Mouse (Mus musculus) CH12.LX (cell line): ENCODE results near the gene Myt1l. TPM values are rescaled to one million over a fixed set of nuclear protein-coding genes. Genes with fewer than 3 reads are reported as not detected.
A peak's percentile ranks its signal among the peaks of the same experiment; 100 is the strongest.

ENCODE experiments used
- DNase-seq: peaks from one replicate; pipeline ENCODE4 v3.0.0-alpha.2; 2013; ENCODE audit errors: extremely low read depth
- H3K27ac ChIP-seq: 2 replicates; pipeline ENCODE4 v1.5.1; 2012; ENCODE audit warnings: low read depth, mild to moderate bottlenecking, control low read depth, moderate library complexity; ENCODE audit not compliant: insufficient read depth
- H3K27me3 ChIP-seq: replicated peaks from 2 replicates; pipeline ENCODE3; 2012; ENCODE audit warnings: inconsistent platforms
- H3K36me3 ChIP-seq, 2 experiments: replicated peaks in 1 of 2; 2 replicates each; pipeline versions ENCODE3 to v1.6.1; 2012; ENCODE audit warnings: inconsistent platforms in 1 of 2, low read length in 1 of 2, mild to moderate bottlenecking in 1 of 2, mixed read lengths in 1 of 2, moderate library complexity in 1 of 2; ENCODE audit not compliant: control insufficient read depth in 1 of 2, insufficient read depth in 1 of 2
- H3K4me1 ChIP-seq, 2 experiments: 2 replicates each; pipeline ENCODE4 v1.6.1; 2012; ENCODE audit warnings: inconsistent platforms in 1 of 2, moderate library complexity in 1 of 2; ENCODE audit not compliant: insufficient read depth in 2 of 2, control insufficient read depth in 1 of 2
- H3K4me2 ChIP-seq: 2 replicates; pipeline ENCODE4 v1.6.1; 2012; ENCODE audit warnings: low read depth, mild to moderate bottlenecking, control low read depth; ENCODE audit not compliant: poor library complexity, insufficient read depth, severe bottlenecking
- H3K4me3 ChIP-seq, 3 experiments: fragments of 150-350 bp in 1 of 3; sonication (generic) in 1 of 3; replicated peaks in 1 of 3; 2 replicates each; pipeline versions ENCODE3 to v1.5.1; 2011 to 2012; ENCODE audit warnings: low read depth in 2 of 3, low read length in 2 of 3, mild to moderate bottlenecking in 2 of 3, moderate library complexity in 2 of 3, control low read depth in 1 of 3, improper control_type of control experiment in 1 of 3, inconsistent platforms in 1 of 3, mixed read lengths in 1 of 3; ENCODE audit not compliant: poor library complexity in 1 of 3
- H3K79me2 ChIP-seq: replicated peaks from 2 replicates; pipeline ENCODE4 v1.6.1; 2012; ENCODE audit warnings: mild to moderate bottlenecking, moderate library complexity; ENCODE audit not compliant: control insufficient read depth, poor library complexity, insufficient read depth, severe bottlenecking; ENCODE audit errors: extremely low read depth
- H3K9ac ChIP-seq: 2 replicates; pipeline ENCODE4 v1.6.1; 2012; ENCODE audit warnings: low read depth, mild to moderate bottlenecking, control low read depth, moderate library complexity; ENCODE audit not compliant: insufficient read depth
- H3K9me3 ChIP-seq: replicated peaks from 2 replicates; pipeline ENCODE3; 2012; ENCODE audit warnings: low read length, inconsistent platforms, mixed read lengths
- BHLHE40 ChIP-seq: IDR thresholded peaks from 2 replicates; pipeline ENCODE4 v1.6.1; 2011; ENCODE audit warnings: mild to moderate bottlenecking, low read depth, low read length, improper control_type of control experiment
- CHD1 ChIP-seq: IDR thresholded peaks from 2 replicates; pipeline ENCODE4 v1.6.1; 2012; ENCODE audit warnings: low read depth, low read length, improper control_type of control experiment, inconsistent platforms
- CHD2 ChIP-seq: IDR thresholded peaks from 2 replicates; pipeline ENCODE4 v1.6.1; 2011; ENCODE audit warnings: low read length, improper control_type of control experiment
- CTCF ChIP-seq, 2 experiments: IDR thresholded peaks in 1 of 2; conservative IDR thresholded peaks in 1 of 2; 2 replicates each; pipeline ENCODE4 v1.5.1; 2011 to 2012; ENCODE audit warnings: low read depth in 2 of 2, low read length in 2 of 2, improper control_type of control experiment in 1 of 2, inconsistent platforms in 1 of 2, mild to moderate bottlenecking in 1 of 2, moderate library complexity in 1 of 2
- E2F4 ChIP-seq: IDR thresholded peaks from 2 replicates; pipeline ENCODE4 v1.6.1; 2011; ENCODE audit warnings: low read depth, low read length, improper control_type of control experiment; ENCODE audit not compliant: insufficient replicate concordance
- ELF1 ChIP-seq: IDR thresholded peaks from 2 replicates; pipeline ENCODE4 v1.6.1; 2014; ENCODE audit warnings: low read depth, mild to moderate bottlenecking, inconsistent platforms, low read length, improper control_type of control experiment
- GABPA ChIP-seq: IDR thresholded peaks from 2 replicates; pipeline ENCODE4 v1.6.1; 2012; ENCODE audit warnings: low read depth, low read length, improper control_type of control experiment, inconsistent platforms; ENCODE audit not compliant: insufficient replicate concordance
- HCFC1 ChIP-seq: IDR thresholded peaks from 2 replicates; pipeline ENCODE4 v1.6.1; 2012; ENCODE audit warnings: low read depth, mild to moderate bottlenecking, inconsistent platforms, low read length, improper control_type of control experiment
- JUND ChIP-seq: conservative IDR thresholded peaks from 2 replicates; pipeline ENCODE4 v1.6.1; 2011; ENCODE audit warnings: low read depth, low read length, improper control_type of control experiment
- MAFK ChIP-seq: IDR thresholded peaks from 2 replicates; pipeline ENCODE4 v1.6.1; 2011; ENCODE audit warnings: low read length, improper control_type of control experiment; ENCODE audit not compliant: insufficient replicate concordance
- MAX ChIP-seq: IDR thresholded peaks from 2 replicates; pipeline ENCODE4 v1.6.1; 2011; ENCODE audit warnings: low read length, improper control_type of control experiment
- MAZ ChIP-seq: IDR thresholded peaks from 2 replicates; pipeline ENCODE4 v1.6.1; 2012; ENCODE audit warnings: low read depth, mild to moderate bottlenecking, inconsistent platforms, low read length, improper control_type of control experiment, moderate library complexity
- MYC ChIP-seq: IDR thresholded peaks from 2 replicates; pipeline ENCODE4 v1.6.1; 2011; ENCODE audit warnings: low read depth, mild to moderate bottlenecking, improper control_type of control experiment, low read length
- NRF1 ChIP-seq: IDR thresholded peaks from 2 replicates; pipeline ENCODE4 v1.6.1; 2014; ENCODE audit warnings: low read depth, mild to moderate bottlenecking, inconsistent platforms, low read length, improper control_type of control experiment, moderate library complexity
- PAX5 ChIP-seq: IDR thresholded peaks from 2 replicates; pipeline ENCODE4 v1.6.1; 2012; ENCODE audit warnings: low read length, inconsistent platforms, mixed read lengths
- POLR2A ChIP-seq: IDR thresholded peaks from 2 replicates; pipeline ENCODE4 v1.6.1; 2011; ENCODE audit warnings: low read depth, mild to moderate bottlenecking, improper control_type of control experiment, low read length
- POLR2AphosphoS2 ChIP-seq: IDR thresholded peaks from 2 replicates; pipeline ENCODE4 v1.6.1; 2011; ENCODE audit warnings: low read depth, low read length, improper control_type of control experiment
- SIN3A ChIP-seq: IDR thresholded peaks from 2 replicates; pipeline ENCODE4 v1.6.1; 2012; ENCODE audit warnings: low read length, improper control_type of control experiment, inconsistent platforms
- TBP ChIP-seq: conservative IDR thresholded peaks from 2 replicates; pipeline ENCODE4 v1.6.1; 2011; ENCODE audit warnings: low read depth, low read length, improper control_type of control experiment
- TCF12 ChIP-seq: IDR thresholded peaks from 2 replicates; pipeline ENCODE4 v1.6.1; 2014; ENCODE audit warnings: low read depth, mild to moderate bottlenecking, inconsistent platforms, low read length, improper control_type of control experiment
- UBTF ChIP-seq: IDR thresholded peaks from 2 replicates; pipeline ENCODE4 v1.6.1; 2012; ENCODE audit warnings: low read depth, mild to moderate bottlenecking, inconsistent platforms, low read length, improper control_type of control experiment, moderate library complexity
- USF1 ChIP-seq: IDR thresholded peaks from 2 replicates; pipeline ENCODE4 v1.6.1; 2014; ENCODE audit warnings: low read depth, mild to moderate bottlenecking, inconsistent platforms, low read length, improper control_type of control experiment
- ZC3H11A ChIP-seq: IDR thresholded peaks from 2 replicates; pipeline ENCODE4 v1.6.1; 2012; ENCODE audit warnings: low read depth, mild to moderate bottlenecking, inconsistent platforms, low read length, improper control_type of control experiment
- ZMIZ1 ChIP-seq: IDR thresholded peaks from 2 replicates; pipeline ENCODE4 v1.6.1; 2012; ENCODE audit warnings: low read depth, mild to moderate bottlenecking, inconsistent platforms, low read length, improper control_type of control experiment
- ZNF384 ChIP-seq: IDR thresholded peaks from 2 replicates; pipeline ENCODE4 v1.6.1; 2012; ENCODE audit warnings: low read depth, low read length, improper control_type of control experiment, inconsistent platforms
- dilution Hi-C: fragments of 300-500 bp; cut with MboI; formaldehyde crosslinking; loops from 2 replicates; pipeline ENCODE4 v1.14.3; 2020; ENCODE audit warnings: low sequenced_read_pairs; ENCODE audit not compliant: extremely low pct_unique_long_range_greater_than_20kb, extremely low pct_ligation_motif_present
- in situ Hi-C: fragments of 300-500 bp; cut with MboI; formaldehyde crosslinking; loops from 3 replicates; pipeline ENCODE4 v1.14.3; 2019; ENCODE audit warnings: low sequenced_read_pairs, low pct_ligation_motif_present, low pct_unique_long_range_greater_than_20kb, mixed read lengths
- polyA plus RNA-seq: library from polyadenylated mRNA; unstranded; fragments of >175 nt; gene quantifications from 2 replicates; pipeline ENCODE4 v1.2.1, GENCODE M21; 2012; ENCODE audit warnings: low read depth; ENCODE audit not compliant: insufficient read length
- total RNA-seq, 2 experiments: library from RNA; depleted of rRNA; stranded (reverse); fragments of 300-350 nt in 1 of 2; fragments of >200 nt in 1 of 2; gene quantifications; 2 replicates each; pipeline ENCODE4 v1.2.3; 2012 to 2014

Gene Myt1l
- total and polyA plus RNA-seq, 3 experiments, result 0.31 to 1.1 TPM; not detected in 1

- Histone ChIP-seq H3K27me3 (no peaks in the 10 kb centered on the region), H3K36me3 (no peaks in the 10 kb centered on the region), H3K4me1 (peaks cover 3 to 50% of the 10 kb centered on the region in 2 experiments; a peak in 2 of 4 replicates), H3K9me3 (peaks cover 4% of the 10 kb centered on the region), H3K27ac (no peak overlapping the region), H3K79me2 (no peaks in the 10 kb centered on the region), H3K4me3 (no peak overlapping the region), H3K9ac (no peak overlapping the region), H3K4me2 (no peak overlapping the region)
- no peak for TF ChIP-seq ZMIZ1
- no peak for TF ChIP-seq PAX5
- TF ChIP-seq CHD2, result no peak
- no peak for TF ChIP-seq MAX
- TF ChIP-seq E2F4, result no peak
- TF ChIP-seq MAZ, result no peak
- TF ChIP-seq HCFC1, result no peak
- no peak for TF ChIP-seq ZNF384
- no peak for TF ChIP-seq UBTF
- TF ChIP-seq SIN3A, result no peak
- no peak for TF ChIP-seq MAFK
- TF ChIP-seq USF1, result no peak
- TF ChIP-seq TBP, result no peak
- TF ChIP-seq POLR2A, result no peak
- no peak for TF ChIP-seq CTCF (conservative IDR thresholded peaks at IDR 0.05 in 1 of 2, IDR thresholded peaks at IDR 0.05 in 1 of 2; ENCODE audit: low read depth in 2 of 2, low read length in 2 of 2)
- TF ChIP-seq ZC3H11A, result no peak
- TF ChIP-seq TCF12, result no peak
- TF ChIP-seq JUND, result no peak
- dilution Hi-C loops (no loop called here), in situ Hi-C loops (no loop called here)
- no peak for DNase-seq
Measured at GRCm38 (mm10) chr12:29933501-29933900, 405.3 kb downstream of the Myt1l start.

GRCm38 (mm10) chr12:29934120-29934581 is 406.0 kb downstream of the Myt1l start:
- peak; percentile 39 for DNase-seq
- Histone ChIP-seq H3K27me3 (no peaks in the 10 kb centered on the region), H3K4me1 (peaks cover 3 to 54% of the 10 kb centered on the region in 2 experiments; a peak in 2 of 4 replicates), H3K4me3 (no peak overlapping the region), H3K4me2 (no peak overlapping the region), H3K9me3 (peaks cover 4% of the 10 kb centered on the region), H3K36me3 (no peaks in the 10 kb centered on the region), H3K27ac (no peak overlapping the region), H3K9ac (no peak overlapping the region), H3K79me2 (no peaks in the 10 kb centered on the region)
- in situ Hi-C loops, result no loop called here
- TF ChIP-seq BHLHE40, result no peak
- no peak for TF ChIP-seq CHD2
- TF ChIP-seq MAZ, result no peak
- TF ChIP-seq NRF1, result no peak
- TF ChIP-seq GABPA, result no peak
- no peak for TF ChIP-seq JUND
- no peak for TF ChIP-seq TBP
- TF ChIP-seq ZMIZ1, result no peak
- no peak for TF ChIP-seq MAFK
- no peak for TF ChIP-seq ELF1
- no peak for TF ChIP-seq CHD1
- TF ChIP-seq POLR2AphosphoS2, result no peak
- no peak for TF ChIP-seq MYC
- no peak for TF ChIP-seq ZC3H11A
- dilution Hi-C loops, result no loop called here
